Mouse (Mus musculus): ENCODE data around the gene Krtap27-1.

Gene Krtap27-1

DNA sequence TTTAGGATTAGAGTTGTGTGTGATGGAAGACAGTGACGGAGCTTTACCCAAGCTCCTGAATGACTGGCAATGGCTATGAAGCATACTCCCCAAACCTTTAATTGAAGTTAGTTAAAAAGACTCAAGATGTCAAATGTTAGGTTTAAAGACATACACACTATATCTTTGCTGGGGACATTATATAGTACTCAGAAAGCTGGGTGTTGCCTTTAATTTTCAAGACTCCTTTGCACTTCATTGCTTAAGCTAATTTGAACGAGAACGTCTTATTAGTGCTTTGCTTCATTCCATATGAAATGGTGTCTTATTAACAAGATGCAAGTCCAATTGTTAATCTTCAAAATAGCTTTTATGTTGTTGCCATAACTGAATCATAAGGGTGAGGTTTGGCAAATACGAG lies at the start of gene Krtap27-1:
Krtap27-1 (minus strand) TSS at position 101 of the 400 bp plus-strand sequence.
- no peak for DNase-seq (ENCODE audit: low spot score)

DNA sequence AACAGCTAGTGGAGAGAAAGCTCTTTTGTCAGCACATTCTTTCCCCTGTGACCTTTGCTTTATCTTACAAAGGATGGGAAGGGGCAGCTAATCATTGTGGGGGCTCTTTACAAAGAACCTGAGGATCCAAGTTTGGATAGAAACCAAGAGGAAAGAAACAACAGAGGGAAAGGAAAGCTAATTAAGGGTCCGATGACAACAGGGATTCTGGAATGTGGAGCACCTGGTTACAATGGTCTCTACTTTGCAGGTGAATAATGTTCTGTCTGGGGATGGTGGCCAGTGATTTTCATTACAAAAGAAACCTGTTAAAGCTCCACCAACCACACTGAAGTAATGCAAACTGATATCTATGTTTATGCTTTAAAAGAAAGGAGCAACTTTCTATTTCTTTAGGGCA lies 48.6 kb upstream of the Krtap27-1 start:
- no peak for DNase-seq (ENCODE audit: low spot score)

DNA sequence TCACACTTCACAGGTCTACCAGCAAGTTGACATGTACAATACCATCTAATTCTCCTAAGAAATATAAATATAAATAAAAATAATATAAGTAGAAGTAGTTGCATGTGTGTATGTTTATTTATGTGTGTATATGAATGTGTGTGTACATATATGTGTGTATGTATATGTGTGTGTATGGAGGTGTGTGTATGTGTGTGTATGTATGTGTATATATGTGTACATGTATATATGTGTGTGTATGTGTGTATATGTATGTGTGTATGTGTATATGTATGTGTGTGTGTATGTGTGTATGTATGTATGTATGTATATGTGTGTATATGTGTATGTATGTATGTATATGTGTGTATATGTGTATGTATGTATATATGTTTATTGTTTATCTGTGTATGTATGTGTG lies 45.1 kb upstream of the Krtap27-1 start:
- no peak for DNase-seq (ENCODE audit: low spot score)

- no peak for DNase-seq (ENCODE audit: low spot score)
These were observed 39.8 kb upstream of the Krtap27-1 start for GRCm38 (mm10) chr16:88711245-88711644.

DNA sequence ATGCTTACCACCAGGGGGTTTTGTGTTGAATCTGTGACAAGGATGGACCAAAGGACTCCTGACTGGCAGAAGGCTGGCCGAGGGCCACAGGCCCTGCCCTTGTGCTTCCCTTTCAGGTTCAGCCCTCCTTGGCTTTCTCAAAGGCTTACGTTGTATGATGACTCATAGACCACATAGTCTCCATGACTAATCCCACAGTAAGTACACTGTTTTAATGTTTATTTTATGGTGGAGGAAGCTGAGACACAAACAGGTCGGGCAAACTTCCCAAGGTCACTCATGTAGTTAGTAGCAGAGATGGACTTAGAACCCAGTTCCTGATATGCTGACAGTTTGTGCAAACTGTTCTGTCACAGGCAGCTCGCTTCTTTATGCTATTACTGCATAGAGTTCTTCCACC lies 39.3 kb upstream of the Krtap27-1 start:
- DNase-seq (ENCODE audit: low spot score) = no peak

- no peak for DNase-seq (ENCODE audit: low spot score)
These were observed 36.1 kb upstream of the Krtap27-1 start, which contains the start of gene 2310061N02Rik for GRCm38 (mm10) chr16:88707496-88708012. Gene 2310061N02Rik (minus strand): TSS chr16:88707962.

GRCm38 (mm10) chr16:88701072-88701864 lies 29.8 kb upstream of the Krtap27-1 start:
- no peak for DNase-seq (ENCODE audit: low spot score)

DNA sequence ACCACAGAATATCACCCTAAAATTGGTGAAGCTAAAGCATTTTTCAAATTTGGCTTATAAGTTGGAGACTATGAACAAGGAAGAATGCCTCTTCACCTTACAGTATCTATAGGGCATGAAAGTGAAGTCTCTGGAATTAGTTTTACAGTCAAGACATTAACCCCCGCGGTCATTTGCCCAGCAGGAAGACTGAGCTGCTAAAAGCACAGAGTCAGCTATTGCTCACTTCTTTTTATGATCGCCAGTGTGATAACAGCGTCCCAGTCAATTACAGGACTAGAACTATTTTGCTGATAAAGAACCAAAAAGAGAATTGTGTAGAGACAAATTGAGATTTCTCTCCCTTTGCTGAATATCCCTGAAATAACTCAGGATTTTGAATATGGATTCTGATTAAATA lies 24.8 kb upstream of the Krtap27-1 start:
- DNase-seq (ENCODE audit: low spot score) = no peak

DNA sequence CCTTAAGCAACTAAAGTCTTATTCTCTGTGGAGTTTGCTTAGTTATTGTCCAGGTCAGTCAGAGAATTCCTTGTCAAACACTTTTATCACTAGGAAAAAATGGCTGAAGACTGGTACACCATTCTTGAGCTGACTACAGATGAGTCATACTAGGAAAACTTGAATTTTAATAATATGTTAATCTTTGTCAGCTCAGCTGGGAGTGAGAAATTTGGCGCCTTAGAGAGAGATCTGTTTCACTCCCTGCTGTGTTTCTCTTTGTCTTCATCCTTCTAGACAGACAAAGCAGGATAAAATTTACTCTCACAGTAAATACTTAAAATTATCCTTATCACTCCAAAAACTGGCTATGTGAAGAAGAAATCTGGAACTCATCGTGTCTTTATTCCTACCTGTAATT lies 9.8 kb upstream of the Krtap27-1 start:
- no peak for DNase-seq (ENCODE audit: low spot score)

GRCm38 (mm10) chr16:88679099-88679498 lies 7.6 kb upstream of the Krtap27-1 start:
- DNase-seq (ENCODE audit: low spot score) = no peak

- DNase-seq (ENCODE audit: low spot score) = peak; percentile 14
These were observed 14.0 kb downstream of the Krtap27-1 start for GRCm38 (mm10) chr16:88657426-88657825.

GRCm38 (mm10) chr16:88651952-88652351 lies 19.5 kb downstream of the Krtap27-1 start:
- no peak for DNase-seq (ENCODE audit: low spot score)

GRCm38 (mm10) chr16:88651082-88651481 lies 20.4 kb downstream of the Krtap27-1 start:
- DNase-seq (ENCODE audit: low spot score) = no peak

GRCm38 (mm10) chr16:88647358-88647846 lies 24.1 kb downstream of the Krtap27-1 start, which contains the start of gene Krtap26-1:
Gene Krtap26-1 (minus strand): TSS chr16:88647796.
- no peak for DNase-seq (ENCODE audit: low spot score)

- DNase-seq (ENCODE audit: low spot score) = no peak
These were observed 24.9 kb downstream of the Krtap27-1 start for GRCm38 (mm10) chr16:88646366-88647111.

DNA sequence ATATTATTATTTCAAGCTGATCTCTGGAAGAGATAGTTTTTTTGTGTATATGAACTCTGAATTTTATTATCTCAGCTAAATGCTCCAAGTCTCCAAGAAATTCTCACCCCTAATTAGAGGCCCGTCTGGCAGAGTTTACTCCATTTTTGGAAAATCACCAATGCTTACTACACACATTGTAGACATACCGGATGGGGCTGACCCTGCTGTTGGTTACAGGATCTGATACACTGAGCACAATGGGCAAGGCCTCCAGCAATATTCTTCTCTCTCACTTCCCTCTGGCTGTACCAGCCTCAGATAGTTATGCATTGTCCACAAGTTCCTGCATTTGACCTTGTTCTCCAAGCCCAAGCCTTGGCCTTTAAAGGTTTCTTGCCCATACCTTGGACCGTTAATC lies 31.4 kb downstream of the Krtap27-1 start:
- DNase-seq (ENCODE audit: low spot score) = no peak

DNA sequence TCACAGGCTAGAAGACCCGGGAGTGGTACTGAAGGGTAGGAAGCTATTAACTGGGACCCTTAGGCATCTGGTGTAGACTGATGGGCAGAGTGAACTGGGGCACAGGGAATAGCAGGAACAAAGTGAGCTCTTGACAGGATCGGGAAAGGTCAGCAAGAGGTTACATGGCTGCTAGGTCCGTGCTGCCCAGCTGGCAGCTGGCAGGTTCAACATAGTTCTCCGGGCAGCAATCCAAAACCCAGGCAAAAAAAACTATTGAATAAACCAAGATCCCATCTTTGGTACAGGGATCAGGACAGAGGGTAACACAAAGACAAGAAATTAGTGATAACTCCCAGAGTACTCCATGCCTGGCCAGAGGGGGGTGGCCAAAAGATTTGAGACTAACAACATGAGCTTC lies 36.3 kb downstream of the Krtap27-1 start:
- DNase-seq (ENCODE audit: low spot score) = peak; percentile 11

DNA sequence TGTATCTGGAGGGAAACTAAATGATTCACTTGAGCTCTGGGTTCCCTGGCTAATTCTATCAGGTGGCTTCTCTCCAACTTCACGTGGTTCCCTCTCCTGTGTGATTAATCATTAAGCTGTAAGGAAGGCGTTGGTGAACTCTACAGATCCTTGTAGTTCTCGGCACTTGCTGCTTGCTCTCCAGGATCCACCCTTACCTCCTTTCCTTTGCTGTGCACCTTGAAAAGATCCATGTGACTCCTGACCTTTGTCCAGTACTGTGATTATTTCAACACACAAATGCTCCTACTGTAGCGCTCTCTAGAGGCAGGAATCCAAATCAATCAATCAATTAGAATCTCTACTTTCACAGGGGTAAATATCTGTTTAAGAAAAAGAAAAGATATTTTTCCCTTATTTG lies 40.0 kb downstream of the Krtap27-1 start:
- no peak for DNase-seq (ENCODE audit: low spot score)

DNA sequence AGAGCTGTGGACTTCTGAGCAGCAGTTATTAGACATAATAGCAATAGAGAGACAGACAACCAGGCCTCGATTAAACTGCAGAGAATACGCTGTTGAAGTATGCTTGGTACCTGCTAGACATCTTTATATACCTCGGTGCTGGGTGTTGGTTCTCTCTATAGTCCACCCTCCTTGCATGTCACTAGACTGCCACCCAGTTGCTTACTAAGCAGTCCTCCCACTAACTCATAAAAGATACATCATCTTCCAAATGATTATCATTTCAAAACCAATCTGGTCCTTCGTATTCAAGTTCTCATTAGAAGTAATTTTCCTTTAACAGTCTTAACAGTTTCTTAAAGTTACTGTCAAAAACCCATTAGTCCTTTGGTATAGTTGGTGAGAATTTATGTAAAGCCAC lies 43.9 kb downstream of the Krtap27-1 start, which contains the start of gene 2310079G19Rik:
2310079G19Rik (minus strand) TSS at position 101 of the 400 bp plus-strand sequence.
- DNase-seq (ENCODE audit: low spot score) = no peak
